Mouse (Mus musculus) lung, embryonic 16.5 days (tissue): ENCODE results near the gene Fbxo17. TPM values are rescaled to one million over a fixed set of nuclear protein-coding genes. Genes with fewer than 3 reads are reported as not detected.

ENCODE experiments used
- ATAC-seq: fragments of 200-750 bp; cut with Nextera tagmentation; 2 replicates; pipeline ENCODE4 v1.8.0; 2017; ENCODE audit warnings: low read depth, mild to moderate bottlenecking, moderate library complexity
- H3K27ac ChIP-seq: fragments of 300-500 bp; sonication (generic); 2 replicates; pipeline ENCODE4 v1.5.1; 2014; ENCODE audit warnings: mild to moderate bottlenecking, control low read depth, low read length
- H3K27me3 ChIP-seq: fragments of 300-500 bp; sonication (generic); 2 replicates; pipeline ENCODE4 v1.6.1; 2014; ENCODE audit warnings: low read depth, low read length, mixed read lengths; ENCODE audit not compliant: control insufficient read depth, insufficient read depth
- H3K36me3 ChIP-seq: fragments of 300-500 bp; sonication (generic); 2 replicates; pipeline ENCODE4 v1.6.1; 2014; ENCODE audit warnings: low read length; ENCODE audit not compliant: control insufficient read depth, insufficient read depth
- H3K4me1 ChIP-seq: fragments of 300-500 bp; sonication (generic); replicated peaks from 2 replicates; pipeline ENCODE4 v1.6.1; 2014; ENCODE audit warnings: low read length, mixed read lengths; ENCODE audit not compliant: control insufficient read depth, insufficient read depth
- H3K4me2 ChIP-seq: fragments of 300-500 bp; sonication (generic); 2 replicates; pipeline ENCODE4 v1.6.1; 2014; ENCODE audit warnings: low read depth, low read length, control low read depth
- H3K4me3 ChIP-seq: fragments of 300-500 bp; sonication (generic); 2 replicates; pipeline ENCODE4 v1.5.1; 2014; ENCODE audit warnings: mild to moderate bottlenecking, low read length, control low read depth
- H3K9ac ChIP-seq: fragments of 300-500 bp; sonication (generic); 2 replicates; pipeline ENCODE4 v1.6.1; 2014; ENCODE audit warnings: low read length, control low read depth
- H3K9me3 ChIP-seq: fragments of 300-500 bp; sonication (generic); 2 replicates; pipeline ENCODE4 v1.6.1; 2016; ENCODE audit warnings: low read length; ENCODE audit not compliant: control insufficient read depth
- WGBS: fragments of 180-500 bp; shearing (Covaris S2); extraction: QIAGEN DNeasy Blood & Tissue Kit; methylation state at CpG from one replicate; pipeline ENCODE4 v1.1.7; 2014; 5-methylcytosine and 5-hydroxymethylcytosine counted together
- polyA plus RNA-seq: library from polyadenylated mRNA; unstranded; fragments of >200 nt; fragmentation: Nextera tagmentation; extraction: Ambion mirVana; gene quantifications from 2 replicates; pipeline ENCODE4 v1.2.1, GENCODE M21; 2015

Fbxo17 gene
- polyA plus RNA-seq, 1 experiment from 2014 or later = 15.8 TPM

GRCm38 (mm10) chr7:28785161-28785560 lies 68.6 kb downstream of the Fbxo17 start:
- Histone ChIP-seq H3K9ac (no peak overlapping the region), H3K36me3 (peaks cover 7% of the 10 kb centered on the region), H3K27ac (no peak overlapping the region), H3K4me2 (no peak overlapping the region), H3K4me3 (no peak overlapping the region), H3K4me1 (peaks cover 2% of the 10 kb centered on the region), H3K9me3 (no peaks in the 10 kb centered on the region), H3K27me3 (no peaks in the 10 kb centered on the region)
- WGBS = 74% methylated on average over 5 of the region's 5 CpGs
- ATAC-seq = no peak

Other genes with a start within 250 kb of the Fbxo17 start
- gene Ifnl2, start 206.3 kb upstream of the Fbxo17 start, polyA plus RNA-seq = not detected in 2 replicates
- not detected in 2 replicates for gene Ifnl3, start 194.0 kb upstream of the Fbxo17 start, polyA plus RNA-seq
- gene Sycn, start 175.9 kb upstream of the Fbxo17 start, polyA plus RNA-seq = not detected in 2 replicates
- not detected in 2 replicates for gene Nccrp1, start 169.6 kb upstream of the Fbxo17 start, polyA plus RNA-seq
- gene Samd4b, start 118.7 kb upstream of the Fbxo17 start, polyA plus RNA-seq = 11.9 and 15.1 TPM in 2 replicates
- gene Pak4, start 118.6 kb upstream of the Fbxo17 start, polyA plus RNA-seq = 58.2 and 60.5 TPM in 2 replicates
- gene Acp7, start 85.5 kb upstream of the Fbxo17 start, polyA plus RNA-seq = not detected in 2 replicates
- 5.2 and 6.9 TPM in 2 replicates for gene Fbxo27, start 24.0 kb upstream of the Fbxo17 start, polyA plus RNA-seq
- 120 TPM in 2 replicates for gene Mrps12, start 25.0 kb downstream of the Fbxo17 start, polyA plus RNA-seq
- 24.1 and 25.8 TPM in 2 replicates for gene Sars2, start 25.2 kb downstream of the Fbxo17 start, polyA plus RNA-seq
- not detected in 2 replicates for gene Ccer2, start 39.4 kb downstream of the Fbxo17 start, polyA plus RNA-seq
- gene Sirt2, start 49.9 kb downstream of the Fbxo17 start, polyA plus RNA-seq = 69.0 and 69.5 TPM in 2 replicates
- gene Nfkbib, start 50.7 kb downstream of the Fbxo17 start, polyA plus RNA-seq = 35.3 and 37.3 TPM in 2 replicates
- 9.2 and 9.5 TPM in 2 replicates for gene Rinl, start 72.2 kb downstream of the Fbxo17 start, polyA plus RNA-seq
- gene Hnrnpl, start 91.7 kb downstream of the Fbxo17 start, polyA plus RNA-seq = 200 and 226 TPM in 2 replicates
- 184 and 189 TPM in 2 replicates for gene Ech1, start 108.4 kb downstream of the Fbxo17 start, polyA plus RNA-seq
- gene Lgals4, start 117.0 kb downstream of the Fbxo17 start, polyA plus RNA-seq = 12.5 and 14.2 TPM in 2 replicates
- 1.0 and 2.8 TPM in 2 replicates for gene Lgals7, start 147.0 kb downstream of the Fbxo17 start, polyA plus RNA-seq
- gene Capn12, start 164.6 kb downstream of the Fbxo17 start, polyA plus RNA-seq = 0.43 and 0.49 TPM in 2 replicates
- gene Actn4, start 245.5 kb downstream of the Fbxo17 start, polyA plus RNA-seq = 313 and 319 TPM in 2 replicates